Mouse (Mus musculus) testis, adult 2 months (tissue): ENCODE data around the gene Prr7.

Source experiments
- CTCF ChIP-seq: fragments of 200-500 bp; IDR thresholded peaks from 2 replicates; pipeline ENCODE4 v1.5.1; 2012; ENCODE audit warnings: low read depth, mild to moderate bottlenecking, inconsistent platforms, low read length, moderate library complexity; ENCODE audit not compliant: control insufficient read depth, insufficient read depth, insufficient replicate concordance
- POLR2A ChIP-seq: fragments of 200-500 bp; IDR thresholded peaks from 2 replicates; pipeline ENCODE4 v1.6.1; 2012; ENCODE audit warnings: low read depth, mild to moderate bottlenecking, inconsistent platforms, low read length, moderate library complexity; ENCODE audit not compliant: control insufficient read depth

DNA sequence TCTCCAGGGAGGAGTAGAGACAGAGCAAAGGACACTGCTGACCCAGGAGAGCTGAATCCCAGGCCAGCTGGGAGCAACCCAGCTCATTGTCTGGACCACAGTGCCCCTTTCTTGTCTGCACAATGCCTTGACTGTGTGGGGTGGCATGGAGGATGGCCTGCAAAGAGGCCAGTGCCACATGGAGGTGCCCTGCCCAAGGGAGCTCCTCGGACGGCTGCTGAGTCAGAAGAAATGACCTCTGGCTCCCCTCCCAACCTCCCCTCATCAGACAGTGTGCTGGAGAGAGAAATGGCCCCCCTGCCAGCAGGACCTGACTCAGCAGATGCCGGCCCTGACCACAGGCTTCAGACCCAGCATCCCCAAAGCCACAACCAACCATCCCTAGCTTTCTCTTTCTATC is 1.1 kb downstream of the Prr7 start:
- TF ChIP-seq CTCF (no peak), POLR2A (0 out of 2 replicates have a peak, but pooled peaks have one; percentile 46)
